Mouse (Mus musculus) left cerebral cortex, adult 2 months (tissue): ENCODE results near the gene Gm13698. TPM values are rescaled to one million over a fixed set of nuclear protein-coding genes. Genes with fewer than 3 reads are reported as not detected.
"Not testable (repeated sequence)": the region's sequence is repeated elsewhere in the genome, so short reads cannot be mapped to it uniquely, and the experiment has no call there.

Experiments
- DNase-seq, 2 experiments: peaks; one replicate each; pipeline ENCODE4 v3.0.0; 2021 to 2022; ENCODE audit warnings: low spot score in 2 of 2, mixed read lengths in 1 of 2; ENCODE audit errors: extremely low spot score in 1 of 2
- H3K27ac ChIP-seq: fragments of 200-600 bp; 2 replicates; pipeline ENCODE4 v1.8.1; 2022
- H3K4me3 ChIP-seq: fragments of 200-600 bp; 2 replicates; pipeline ENCODE4 v1.8.1; 2022
- CTCF ChIP-seq: fragments of 200-600 bp; IDR thresholded peaks from 2 replicates; pipeline ENCODE4 v1.8.1; 2022; ENCODE audit warnings: antibody characterized with exemption, mild to moderate bottlenecking, moderate library complexity
- intact Hi-C: fragments of 180-260 bp; cut with DNase I; formaldehyde crosslinking; loops from one replicate; pipeline ENCODE4 v1.15.1; 2025
- long read RNA-seq, 2 experiments: library from polyadenylated mRNA; stranded (forward); transcript quantifications; one replicate each; pipeline ENCODE4 v2.0.0; 2021; ENCODE audit warnings: borderline mapping rate in 2 of 2
- total RNA-seq, 2 experiments: library from RNA; stranded (reverse); gene quantifications; 2 replicates each; pipeline ENCODE4 v1.2.3; 2021

Gm13698 gene
- total RNA-seq = 1 to 10 TPM; 1.6 to 1.7 TPM
- long read RNA-seq, experiment 1 = 0 reads
- long read RNA-seq, experiment 2 = 0 reads

DNA sequence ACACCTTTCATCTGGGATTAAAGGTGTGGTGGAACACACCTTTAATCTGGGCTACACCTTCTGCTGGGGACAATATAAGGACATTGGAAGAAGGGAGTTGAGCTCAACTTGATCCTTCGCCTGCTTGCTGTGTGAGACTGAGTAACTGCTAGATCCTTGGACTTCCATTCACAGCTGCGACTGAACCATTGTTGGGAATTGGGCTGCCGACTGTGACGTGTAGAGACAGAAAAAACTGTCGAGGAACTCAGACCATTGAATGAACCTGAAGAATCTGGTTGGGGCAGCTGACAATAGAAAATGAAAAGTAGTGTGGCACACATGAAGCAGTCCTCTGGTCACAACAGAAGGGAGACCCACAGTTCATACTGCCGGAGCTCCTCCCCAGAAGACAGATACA, at the start of gene Gm13698:
Gene Gm13698, plus strand, starts transcription at position 301 of the 400 bp plus-strand sequence.
- DNase-seq, intact Hi-C loops, H3K27ac ChIP-seq, H3K4me3 ChIP-seq: not testable (repeated sequence)

DNA sequence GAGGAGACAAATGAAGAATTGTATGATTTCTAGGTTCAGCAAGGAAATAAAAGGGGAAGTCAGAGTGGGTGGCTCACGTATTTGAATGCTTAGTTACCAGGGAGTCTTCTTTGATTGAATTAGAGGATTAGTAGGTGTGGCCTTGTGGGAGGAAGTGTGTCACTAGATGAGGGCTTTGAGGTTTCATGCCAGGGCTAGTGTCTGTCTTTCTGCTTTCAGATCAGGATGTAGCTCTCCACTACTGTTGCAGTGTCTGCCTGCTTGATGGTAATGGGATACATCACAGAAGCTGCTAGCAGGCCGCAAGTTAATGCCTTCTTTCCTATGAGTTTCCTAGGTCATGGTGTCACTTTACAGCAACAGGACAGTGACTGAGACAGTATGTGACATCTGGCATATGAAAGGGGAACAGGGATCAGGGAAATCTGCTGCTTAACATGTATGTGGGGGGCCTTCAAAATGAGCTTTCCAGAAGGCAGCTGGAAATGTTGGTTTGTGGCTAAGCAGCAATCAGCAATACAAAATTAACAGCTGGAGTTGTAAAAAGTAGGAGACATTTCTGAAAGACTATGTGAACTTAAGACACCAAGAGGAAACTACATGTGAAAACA, 25.9 kb upstream of the Gm13698 start:
- intact Hi-C loops = no loop called here
- no peak overlapping the region for H3K27ac ChIP-seq
- H3K4me3 ChIP-seq = no peak overlapping the region
- TF ChIP-seq CTCF = no peak
- DNase-seq = no peak

DNA sequence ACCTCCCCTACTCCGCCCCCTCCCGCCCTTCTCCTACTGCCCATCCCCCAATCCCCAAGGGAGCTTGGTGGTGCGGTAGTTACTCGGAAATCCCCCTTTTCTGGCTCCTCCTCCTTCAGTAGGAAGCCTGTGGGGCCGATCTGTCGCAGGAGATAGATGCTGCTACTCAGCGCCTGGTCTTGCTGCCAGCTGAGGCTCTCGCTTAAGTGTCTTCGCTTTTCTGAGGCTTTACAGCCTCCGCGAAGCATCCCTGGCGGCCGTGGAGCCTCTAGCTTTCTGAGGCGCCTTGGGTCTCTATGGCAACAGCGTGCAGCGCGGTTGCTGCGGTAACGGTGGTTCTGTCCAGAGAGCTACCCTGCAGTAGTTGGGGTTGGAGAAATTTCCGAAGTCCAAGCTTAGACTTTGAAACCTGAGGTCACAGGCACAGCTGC, 14.5 kb upstream of the Gm13698 start, which contains the start of gene Zswim2:
Gene Zswim2, minus strand, starts transcription at position 298 of the 431 bp plus-strand sequence.
- no peak; the same call in 1 of the 2 replicates for TF ChIP-seq CTCF
- Histone ChIP-seq H3K27ac (peak within 1 kb of the TSS; percentile 36; the same call in 1 of the 2 replicates), H3K4me3 (peak within 1 kb of the TSS; percentile 37)
- DNase-seq = peak; percentile 90
- intact Hi-C loops = no loop called here

DNA sequence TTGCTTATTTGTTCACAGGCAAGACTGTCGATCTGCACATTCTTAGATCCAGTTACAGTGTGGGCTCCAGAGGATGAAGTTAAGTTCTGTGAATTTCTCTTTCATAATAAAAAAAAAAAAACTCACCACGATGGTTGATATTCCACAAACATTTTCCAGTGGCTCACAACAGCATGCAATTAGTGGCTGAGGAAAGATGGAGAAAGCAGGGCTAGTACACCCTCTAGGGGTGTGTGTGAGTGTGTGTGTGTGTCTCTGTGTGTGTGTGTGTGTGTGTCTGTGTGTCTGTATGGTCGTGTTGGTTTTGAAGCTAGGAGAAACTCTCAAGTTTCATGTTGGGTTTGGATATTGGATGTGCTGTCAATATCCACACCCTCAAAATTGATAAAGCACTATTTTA, 14.1 kb upstream of the Gm13698 start:
- TF ChIP-seq CTCF = no peak
- no peak overlapping the region for H3K27ac ChIP-seq
- peak overlapping the region; percentile 37 for H3K4me3 ChIP-seq
- DNase-seq = no peak
- intact Hi-C loops = no loop called here

DNA sequence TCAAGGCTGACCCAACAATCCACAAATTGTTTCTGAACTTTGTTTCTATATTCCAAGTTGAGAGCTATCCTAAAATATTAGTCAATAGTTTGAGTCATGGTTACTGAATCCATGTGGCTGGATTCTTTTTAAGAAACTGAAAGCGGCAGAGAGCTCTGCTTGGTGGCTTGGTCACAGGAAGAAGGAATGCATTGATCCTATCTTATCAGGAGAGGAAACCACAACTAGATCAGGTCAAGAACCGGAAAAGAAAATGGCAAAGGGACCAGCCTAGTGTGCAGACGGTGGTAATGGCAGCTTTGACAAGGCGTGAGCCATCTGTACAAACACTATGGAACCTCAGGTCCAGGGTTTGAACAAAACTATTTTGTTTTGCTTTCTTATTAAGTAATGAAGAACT, 13.7 kb upstream of the Gm13698 start:
- no peak overlapping the region for H3K4me3 ChIP-seq
- TF ChIP-seq CTCF = no peak

DNA sequence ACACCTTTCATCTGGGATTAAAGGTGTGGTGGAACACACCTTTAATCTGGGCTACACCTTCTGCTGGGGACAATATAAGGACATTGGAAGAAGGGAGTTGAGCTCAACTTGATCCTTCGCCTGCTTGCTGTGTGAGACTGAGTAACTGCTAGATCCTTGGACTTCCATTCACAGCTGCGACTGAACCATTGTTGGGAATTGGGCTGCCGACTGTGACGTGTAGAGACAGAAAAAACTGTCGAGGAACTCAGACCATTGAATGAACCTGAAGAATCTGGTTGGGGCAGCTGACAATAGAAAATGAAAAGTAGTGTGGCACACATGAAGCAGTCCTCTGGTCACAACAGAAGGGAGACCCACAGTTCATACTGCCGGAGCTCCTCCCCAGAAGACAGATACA, 5.7 kb downstream of the Gm13698 start, which contains the start of gene Gm13693:
Gene Gm13693, plus strand, starts transcription at position 301 of the 400 bp plus-strand sequence.
- H3K27ac ChIP-seq, DNase-seq, intact Hi-C loops: not testable (repeated sequence)

More for the DNA sequence above, 13.7 kb upstream of the Gm13698 start:
- H3K27ac ChIP-seq = no peak overlapping the region
- DNase-seq = no peak
- intact Hi-C loops = no loop called here

DNA sequence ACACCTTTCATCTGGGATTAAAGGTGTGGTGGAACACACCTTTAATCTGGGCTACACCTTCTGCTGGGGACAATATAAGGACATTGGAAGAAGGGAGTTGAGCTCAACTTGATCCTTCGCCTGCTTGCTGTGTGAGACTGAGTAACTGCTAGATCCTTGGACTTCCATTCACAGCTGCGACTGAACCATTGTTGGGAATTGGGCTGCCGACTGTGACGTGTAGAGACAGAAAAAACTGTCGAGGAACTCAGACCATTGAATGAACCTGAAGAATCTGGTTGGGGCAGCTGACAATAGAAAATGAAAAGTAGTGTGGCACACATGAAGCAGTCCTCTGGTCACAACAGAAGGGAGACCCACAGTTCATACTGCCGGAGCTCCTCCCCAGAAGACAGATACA, 11.5 kb downstream of the Gm13698 start, which contains the start of gene Gm13695:
Gene Gm13695, plus strand, starts transcription at position 301 of the 400 bp plus-strand sequence.
- H3K27ac ChIP-seq, intact Hi-C loops, DNase-seq, H3K4me3 ChIP-seq: not testable (repeated sequence)

More for the DNA sequence above, 5.7 kb downstream of the Gm13698 start, which contains the start of gene Gm13693:
- not testable (repeated sequence) for H3K4me3 ChIP-seq

DNA sequence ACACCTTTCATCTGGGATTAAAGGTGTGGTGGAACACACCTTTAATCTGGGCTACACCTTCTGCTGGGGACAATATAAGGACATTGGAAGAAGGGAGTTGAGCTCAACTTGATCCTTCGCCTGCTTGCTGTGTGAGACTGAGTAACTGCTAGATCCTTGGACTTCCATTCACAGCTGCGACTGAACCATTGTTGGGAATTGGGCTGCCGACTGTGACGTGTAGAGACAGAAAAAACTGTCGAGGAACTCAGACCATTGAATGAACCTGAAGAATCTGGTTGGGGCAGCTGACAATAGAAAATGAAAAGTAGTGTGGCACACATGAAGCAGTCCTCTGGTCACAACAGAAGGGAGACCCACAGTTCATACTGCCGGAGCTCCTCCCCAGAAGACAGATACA, 17.3 kb downstream of the Gm13698 start, which contains the start of gene Gm13696:
Gene Gm13696, plus strand, starts transcription at position 301 of the 400 bp plus-strand sequence.
- intact Hi-C loops, H3K4me3 ChIP-seq, H3K27ac ChIP-seq, DNase-seq: not testable (repeated sequence)

DNA sequence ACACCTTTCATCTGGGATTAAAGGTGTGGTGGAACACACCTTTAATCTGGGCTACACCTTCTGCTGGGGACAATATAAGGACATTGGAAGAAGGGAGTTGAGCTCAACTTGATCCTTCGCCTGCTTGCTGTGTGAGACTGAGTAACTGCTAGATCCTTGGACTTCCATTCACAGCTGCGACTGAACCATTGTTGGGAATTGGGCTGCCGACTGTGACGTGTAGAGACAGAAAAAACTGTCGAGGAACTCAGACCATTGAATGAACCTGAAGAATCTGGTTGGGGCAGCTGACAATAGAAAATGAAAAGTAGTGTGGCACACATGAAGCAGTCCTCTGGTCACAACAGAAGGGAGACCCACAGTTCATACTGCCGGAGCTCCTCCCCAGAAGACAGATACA, 23.1 kb downstream of the Gm13698 start, which contains the start of gene Gm13694:
Gene Gm13694, plus strand, starts transcription at position 301 of the 400 bp plus-strand sequence.
- H3K4me3 ChIP-seq, H3K27ac ChIP-seq, DNase-seq, intact Hi-C loops: not testable (repeated sequence)

DNA sequence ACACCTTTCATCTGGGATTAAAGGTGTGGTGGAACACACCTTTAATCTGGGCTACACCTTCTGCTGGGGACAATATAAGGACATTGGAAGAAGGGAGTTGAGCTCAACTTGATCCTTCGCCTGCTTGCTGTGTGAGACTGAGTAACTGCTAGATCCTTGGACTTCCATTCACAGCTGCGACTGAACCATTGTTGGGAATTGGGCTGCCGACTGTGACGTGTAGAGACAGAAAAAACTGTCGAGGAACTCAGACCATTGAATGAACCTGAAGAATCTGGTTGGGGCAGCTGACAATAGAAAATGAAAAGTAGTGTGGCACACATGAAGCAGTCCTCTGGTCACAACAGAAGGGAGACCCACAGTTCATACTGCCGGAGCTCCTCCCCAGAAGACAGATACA, 28.9 kb downstream of the Gm13698 start, which contains the start of gene Gm13697:
Gene Gm13697, plus strand, starts transcription at position 301 of the 400 bp plus-strand sequence.
- H3K27ac ChIP-seq, intact Hi-C loops, H3K4me3 ChIP-seq, DNase-seq: not testable (repeated sequence)

DNA sequence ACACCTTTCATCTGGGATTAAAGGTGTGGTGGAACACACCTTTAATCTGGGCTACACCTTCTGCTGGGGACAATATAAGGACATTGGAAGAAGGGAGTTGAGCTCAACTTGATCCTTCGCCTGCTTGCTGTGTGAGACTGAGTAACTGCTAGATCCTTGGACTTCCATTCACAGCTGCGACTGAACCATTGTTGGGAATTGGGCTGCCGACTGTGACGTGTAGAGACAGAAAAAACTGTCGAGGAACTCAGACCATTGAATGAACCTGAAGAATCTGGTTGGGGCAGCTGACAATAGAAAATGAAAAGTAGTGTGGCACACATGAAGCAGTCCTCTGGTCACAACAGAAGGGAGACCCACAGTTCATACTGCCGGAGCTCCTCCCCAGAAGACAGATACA, 34.8 kb downstream of the Gm13698 start, which contains the start of gene Gm13691:
Gene Gm13691, plus strand, starts transcription at position 301 of the 400 bp plus-strand sequence.
- H3K27ac ChIP-seq, H3K4me3 ChIP-seq, DNase-seq, intact Hi-C loops: not testable (repeated sequence)

DNA sequence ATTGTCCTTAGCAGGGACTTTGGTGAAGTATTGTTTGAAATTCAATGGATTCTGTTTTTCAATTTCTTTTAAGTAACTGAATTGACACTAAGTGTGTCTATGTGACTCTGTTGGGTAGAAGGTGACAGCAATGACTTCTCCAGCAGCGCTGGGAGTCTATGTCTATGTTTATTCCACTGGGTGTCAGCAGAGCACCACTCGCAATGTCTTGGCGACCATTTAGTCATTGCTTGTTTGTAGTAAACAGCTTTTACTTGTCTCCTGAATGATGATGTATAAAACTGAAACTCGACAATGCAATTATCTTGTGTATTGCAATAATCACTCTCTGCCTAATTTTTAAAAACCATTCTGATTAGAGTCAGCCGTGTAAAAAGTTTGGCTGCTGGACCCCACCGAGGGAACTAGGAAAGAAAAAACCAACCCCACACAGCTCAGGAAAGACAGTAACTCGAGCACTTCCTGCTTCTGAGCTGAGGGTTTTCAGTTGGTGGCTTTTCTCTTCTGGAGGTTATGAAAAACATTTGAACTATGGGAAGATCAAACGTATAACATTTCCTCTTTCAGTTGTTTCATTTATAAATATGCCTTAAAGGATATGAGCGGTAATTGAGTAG, 38.3 kb downstream of the Gm13698 start:
- DNase-seq, H3K27ac ChIP-seq, intact Hi-C loops, H3K4me3 ChIP-seq: not testable (repeated sequence)

DNA sequence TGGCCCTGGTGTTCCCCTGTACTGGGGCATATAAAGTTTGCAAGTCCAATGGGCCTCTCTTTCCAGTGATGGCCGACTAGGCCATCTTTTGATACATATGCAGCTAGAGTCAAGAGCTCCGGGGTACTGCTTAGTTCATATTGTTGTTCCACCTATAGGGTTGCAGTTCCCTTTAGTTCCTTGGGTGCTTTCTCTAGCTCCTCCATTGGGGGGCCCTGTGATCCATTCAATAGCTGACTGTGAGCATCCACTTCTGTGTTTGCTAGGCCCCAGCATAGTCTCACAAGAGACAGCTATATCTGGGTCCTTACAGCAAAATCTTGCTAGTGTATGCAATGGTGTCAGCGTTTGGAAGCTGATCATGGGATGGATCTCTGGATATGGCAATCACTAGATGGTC, 39.0 kb downstream of the Gm13698 start:
- DNase-seq, intact Hi-C loops, H3K27ac ChIP-seq, H3K4me3 ChIP-seq: not testable (repeated sequence)
